Mouse (Mus musculus): Measurements from ENCODE around the gene Samd11.

The Samd11 gene

DNA sequence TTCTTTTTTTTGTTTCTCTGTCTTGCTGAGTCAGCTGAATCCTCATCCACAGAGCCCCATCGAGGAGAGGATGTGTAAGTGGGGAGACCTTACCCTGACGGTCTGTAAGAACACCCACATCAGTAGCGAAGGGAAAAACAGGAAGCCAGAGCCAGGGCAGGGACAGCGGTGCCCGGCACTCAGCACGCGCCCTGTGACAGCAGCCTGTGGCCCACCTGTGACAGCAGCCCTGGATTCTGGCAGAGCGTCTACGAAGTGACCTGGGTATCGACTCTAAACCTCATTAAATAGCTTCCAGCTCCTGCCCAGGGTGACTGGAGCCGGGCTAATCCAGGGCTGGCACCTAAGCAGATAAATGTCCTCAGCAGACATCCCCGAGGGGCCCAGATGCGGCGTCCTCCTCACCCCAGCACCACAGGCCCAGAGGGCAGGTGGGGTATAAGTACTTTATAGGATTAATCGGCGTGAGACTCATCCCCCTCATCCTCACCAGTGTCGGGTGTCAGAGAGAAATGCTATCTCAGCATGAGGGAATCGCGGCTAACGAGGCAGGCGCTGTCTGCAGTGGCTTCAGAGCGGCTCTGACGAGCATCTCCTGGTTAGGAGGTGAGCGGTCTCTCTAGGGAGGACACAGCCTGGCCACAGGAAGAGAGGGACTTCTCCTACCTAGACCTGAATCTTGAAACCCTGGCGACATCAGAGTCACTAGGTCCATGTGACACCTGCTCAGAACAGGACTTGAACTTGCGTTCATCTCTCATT lies at the start of gene Samd11:
TSS of gene Samd11 (minus strand) at position 580 of the 762 bp plus-strand sequence.
- DNase-seq (ENCODE audit: low read depth, low spot score): no peak

GRCm38 (mm10) chr4:156254361-156255077 lies 938 bp downstream of the Samd11 start:
- no peak for DNase-seq (ENCODE audit: low read depth, low spot score)

- no peak for DNase-seq (ENCODE audit: low read depth, low spot score)
Observed at GRCm38 (mm10) chr4:156253043-156253442, 2.4 kb downstream of the Samd11 start.

DNA sequence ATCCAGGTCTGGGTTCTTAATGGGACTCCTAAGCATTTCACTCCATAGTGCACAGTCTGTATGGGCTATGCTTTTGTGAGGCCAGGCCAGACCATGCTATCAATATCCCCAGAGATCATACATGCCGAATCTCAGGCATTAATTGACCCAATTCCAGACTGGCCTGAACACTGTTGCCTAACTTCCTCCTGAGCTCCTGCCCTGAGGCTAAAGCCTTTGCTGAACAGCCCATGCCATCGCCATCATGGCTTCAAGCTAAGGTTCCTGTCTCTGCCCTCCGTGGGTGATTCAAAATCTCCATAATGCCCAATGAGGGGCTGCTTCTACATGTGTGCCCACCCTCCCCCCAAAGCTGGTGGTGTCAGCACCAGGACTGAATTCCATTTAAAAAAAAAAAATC lies 2.8 kb downstream of the Samd11 start:
- DNase-seq (ENCODE audit: low read depth, low spot score): no peak

DNA sequence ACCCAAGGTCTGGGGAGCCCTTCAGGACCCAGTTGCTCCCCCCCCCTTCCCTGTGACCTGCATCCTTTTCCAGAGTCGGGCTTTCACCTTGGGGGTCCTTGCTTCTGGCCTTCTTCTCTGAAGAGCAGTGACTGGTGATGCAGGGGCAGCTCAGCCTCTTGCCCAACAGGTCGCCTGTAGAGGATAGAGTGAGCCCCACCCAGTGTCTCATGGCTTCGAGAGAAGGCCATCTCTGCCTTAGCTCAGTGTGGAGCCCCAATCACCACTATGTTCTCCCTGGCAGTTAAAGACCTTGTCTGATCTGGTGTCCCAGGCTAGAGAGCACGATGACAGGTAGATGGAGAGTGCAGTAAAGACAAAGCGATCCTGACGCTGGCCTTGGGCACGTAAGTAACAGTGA lies 3.3 kb downstream of the Samd11 start:
- DNase-seq (ENCODE audit: low read depth, low spot score): no peak

DNA sequence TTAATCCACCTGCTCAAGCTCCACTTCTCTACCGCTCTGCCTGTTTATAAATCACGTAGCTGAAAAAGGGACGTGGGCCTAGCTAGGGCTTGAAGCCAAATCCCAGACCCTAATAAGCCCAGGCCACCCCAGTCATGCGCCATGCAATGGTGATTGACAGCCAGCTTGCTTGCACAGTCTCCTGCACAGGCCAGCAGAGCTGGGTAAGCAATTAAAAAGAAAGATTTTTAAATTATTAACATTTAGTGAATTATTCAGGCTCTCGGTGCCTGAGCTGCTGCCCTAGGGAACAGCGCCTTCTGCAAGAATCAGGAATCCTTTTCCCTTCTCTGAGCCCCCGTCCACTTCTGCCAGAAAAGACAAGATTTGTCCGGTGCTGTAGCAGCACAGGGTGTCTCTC lies 4.4 kb downstream of the Samd11 start:
- DNase-seq (ENCODE audit: low read depth, low spot score): no peak

GRCm38 (mm10) chr4:156249567-156249966 lies 5.9 kb downstream of the Samd11 start:
- DNase-seq (ENCODE audit: low read depth, low spot score): no peak

DNA sequence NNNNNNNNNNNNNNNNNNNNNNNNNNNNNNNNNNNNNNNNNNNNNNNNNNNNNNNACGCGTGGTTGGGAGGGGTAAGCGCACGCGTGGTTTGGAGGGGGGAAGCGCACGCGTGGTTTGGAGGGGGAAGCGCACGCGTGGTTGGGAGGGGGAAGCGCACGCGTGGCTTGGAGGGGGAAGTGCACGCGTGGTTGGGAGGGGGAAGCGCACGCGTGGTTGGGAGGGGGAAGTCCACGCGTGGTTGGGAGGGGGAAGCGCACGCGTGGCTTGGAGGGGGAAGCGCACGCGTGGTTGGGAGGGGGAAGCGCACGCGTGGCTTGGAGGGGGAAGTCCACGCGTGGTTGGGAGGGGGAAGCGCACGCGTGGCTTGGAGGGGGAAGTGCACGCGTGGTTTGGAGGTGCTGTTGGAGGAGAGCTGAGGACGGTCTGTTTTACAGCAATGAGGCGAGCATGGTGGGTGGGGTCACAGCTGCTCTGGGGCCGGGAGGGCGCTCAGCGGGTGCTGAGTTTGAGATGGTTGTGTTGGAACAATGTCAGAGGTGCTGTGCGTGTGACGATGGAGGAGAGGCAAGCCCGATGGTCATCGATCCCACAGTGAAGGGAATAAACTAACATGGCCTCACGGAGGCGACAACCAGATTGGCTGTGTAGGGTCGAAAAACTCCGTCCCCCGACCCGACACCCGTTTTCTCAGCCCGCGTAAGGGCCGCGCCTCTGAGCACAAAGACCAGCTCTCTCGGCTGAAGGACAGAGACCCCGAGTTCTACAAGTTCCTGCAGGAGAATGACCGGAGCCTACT lies 18.6 kb downstream of the Samd11 start:
- DNase-seq (ENCODE audit: low read depth, low spot score): no peak

DNA sequence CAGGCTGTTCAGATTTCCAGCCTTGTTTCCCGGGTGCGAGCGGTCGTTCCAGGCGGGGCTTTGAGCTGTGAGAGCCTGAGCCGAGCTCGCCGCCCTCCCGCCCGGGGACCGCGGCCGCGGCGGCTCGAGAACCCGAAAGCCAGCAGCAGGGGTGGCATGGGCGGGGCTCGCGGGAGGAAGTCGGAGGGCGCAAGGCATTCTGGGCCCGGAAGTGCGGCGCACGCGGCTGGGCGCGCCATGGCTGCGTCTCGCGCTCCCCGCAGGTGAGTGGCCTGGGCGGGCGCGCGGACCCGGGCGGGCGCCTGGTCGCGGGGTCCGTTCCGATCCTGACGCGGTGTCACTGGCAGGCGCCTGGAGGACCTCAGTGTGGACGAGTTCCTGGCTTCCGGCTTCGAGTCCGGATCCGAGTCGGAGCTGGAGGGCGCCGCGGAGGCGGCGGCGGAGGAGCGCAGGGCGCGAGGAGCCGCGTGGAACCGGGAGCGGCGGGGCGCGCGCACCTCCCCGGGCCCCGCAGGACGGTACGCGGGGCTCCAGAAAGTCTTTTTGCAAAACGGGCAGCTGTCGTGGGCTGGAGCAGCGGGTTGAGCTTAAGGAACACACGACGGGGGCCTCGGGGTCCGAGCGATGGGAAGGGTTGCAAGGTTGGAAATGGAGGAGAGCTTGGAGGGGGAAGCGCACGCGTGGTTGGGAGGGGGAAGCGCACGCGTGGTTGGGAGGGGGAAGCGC lies 19.5 kb downstream of the Samd11 start, which contains the start of gene Noc2l:
TSS of gene Noc2l (plus strand) at position 203 of the 726 bp plus-strand sequence.
- peak; percentile 91 for DNase-seq (ENCODE audit: low read depth, low spot score)

- peak; percentile 57 for DNase-seq (ENCODE audit: low read depth, low spot score)
Observed at GRCm38 (mm10) chr4:156235360-156235770, 20.1 kb downstream of the Samd11 start.

GRCm38 (mm10) chr4:156234701-156235213 lies 20.7 kb downstream of the Samd11 start, which contains the start of gene Plekhn1:
TSS of gene Plekhn1 (minus strand) at chr4:156234857.
- peak; percentile 43 for DNase-seq (ENCODE audit: low read depth, low spot score)

GRCm38 (mm10) chr4:156234021-156234501 lies 21.4 kb downstream of the Samd11 start:
- DNase-seq (ENCODE audit: low read depth, low spot score): no peak

GRCm38 (mm10) chr4:156228393-156229024 lies 26.9 kb downstream of the Samd11 start:
- DNase-seq (ENCODE audit: low read depth, low spot score): no peak

GRCm38 (mm10) chr4:156227752-156228392 lies 27.6 kb downstream of the Samd11 start:
- DNase-seq (ENCODE audit: low read depth, low spot score): no peak

GRCm38 (mm10) chr4:156224276-156224675 lies 31.2 kb downstream of the Samd11 start:
- DNase-seq (ENCODE audit: low read depth, low spot score): no peak

DNA sequence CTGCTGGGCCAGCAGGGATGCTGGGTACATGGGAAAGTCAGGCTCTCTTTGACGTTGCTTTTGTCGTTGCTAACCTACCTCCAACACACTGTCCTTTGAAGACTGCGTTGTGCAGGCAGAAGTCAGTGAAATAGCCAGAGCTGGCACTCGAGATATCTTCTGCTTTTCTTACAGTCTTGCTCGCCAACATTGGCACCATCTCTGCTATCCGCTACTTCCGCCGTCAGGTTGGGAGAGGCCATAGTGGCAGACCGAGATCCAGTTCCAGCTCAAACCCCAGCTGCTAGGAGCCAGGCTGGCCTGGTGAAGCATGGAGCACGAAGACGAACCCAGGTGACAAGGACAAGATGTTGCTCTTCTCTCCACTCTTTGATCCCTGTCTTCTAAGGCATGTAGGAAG lies 35.5 kb downstream of the Samd11 start:
- no peak for DNase-seq (ENCODE audit: low read depth, low spot score)

DNA sequence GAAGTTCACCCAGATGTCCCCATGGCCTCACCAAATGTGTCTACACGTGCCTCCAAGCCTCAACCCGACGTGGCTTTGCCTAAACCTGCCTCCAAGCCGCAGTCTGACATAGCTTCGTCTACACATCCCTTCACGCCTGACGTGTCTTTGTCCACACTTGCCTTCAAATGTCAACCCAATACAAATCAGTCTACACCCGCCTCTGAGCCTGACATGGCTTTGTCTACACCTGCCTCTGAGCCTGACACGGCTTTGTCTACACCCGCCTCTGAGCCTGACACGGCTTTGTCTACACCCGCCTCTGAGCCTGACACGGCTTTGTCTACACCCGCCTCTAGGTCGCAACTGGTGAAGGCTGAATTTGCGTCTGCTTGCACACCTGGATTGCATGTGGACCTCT lies 37.6 kb downstream of the Samd11 start:
- no peak for DNase-seq (ENCODE audit: low read depth, low spot score)

DNA sequence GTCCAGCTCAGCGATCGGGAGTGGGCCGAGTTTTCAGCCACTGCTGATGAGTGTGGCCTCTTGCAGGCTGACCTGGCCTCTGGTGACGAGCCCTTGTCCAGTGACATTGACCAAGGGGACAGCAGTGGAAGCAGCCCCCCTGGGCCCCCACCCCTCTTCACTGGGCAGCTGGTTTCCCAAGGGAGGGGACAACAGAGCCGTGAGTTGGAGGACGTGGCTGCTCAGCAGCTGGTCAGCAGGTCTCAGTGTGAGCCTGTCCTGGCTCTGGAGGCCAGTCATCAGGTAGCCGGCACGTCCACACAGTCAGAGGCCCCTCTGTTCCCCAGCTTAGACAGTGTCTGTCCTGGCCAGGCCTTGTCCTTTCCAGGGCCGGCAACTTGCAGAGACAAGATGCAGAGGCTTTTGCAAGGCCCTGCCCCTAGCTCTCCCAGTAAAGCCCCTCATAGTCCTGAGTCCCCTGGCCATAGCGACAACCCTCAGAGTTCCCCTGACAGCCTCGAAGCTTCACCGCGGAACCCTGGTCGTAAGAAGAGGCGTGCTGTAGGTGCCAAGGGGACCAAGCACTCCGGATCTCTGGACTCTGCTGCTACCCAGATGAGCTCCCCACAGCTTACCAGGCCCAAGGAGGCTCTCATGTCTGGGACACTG lies 38.3 kb downstream of the Samd11 start:
- DNase-seq (ENCODE audit: low read depth, low spot score): no peak

DNA sequence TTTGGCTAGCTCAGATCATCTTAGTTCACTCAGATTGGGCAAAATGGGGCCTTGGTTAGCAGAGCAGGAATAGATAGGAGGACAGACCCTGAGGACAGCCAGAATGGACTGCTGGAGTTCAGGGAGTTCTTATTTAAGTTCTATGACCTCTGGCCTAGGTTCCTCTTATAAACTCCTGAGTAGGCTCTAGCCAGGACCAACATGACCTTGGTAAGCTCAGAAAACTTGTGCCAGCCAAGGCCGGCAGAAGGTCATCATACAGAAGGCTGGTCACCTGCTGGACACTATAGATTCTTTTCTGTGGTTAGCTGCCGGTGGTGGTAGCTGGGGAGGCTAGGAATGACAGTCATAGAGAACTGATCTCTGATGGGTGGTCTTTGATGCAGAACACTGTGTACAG lies 39.3 kb downstream of the Samd11 start:
- DNase-seq (ENCODE audit: low read depth, low spot score): no peak
